Mouse (Mus musculus): ENCODE results near the gene Gm5142.

Gm5142 gene

GRCm38 (mm10) chr14:59178649-59179048 is at the start of gene Gm5142:
TSS of gene Gm5142 (minus strand) at chr14:59178749.
- WGBS, result 90% methylated on average over 3 of the region's 3 CpGs

GRCm38 (mm10) chr14:59226240-59226639 is 47.7 kb upstream of the Gm5142 start:
- 77% methylated on average over 11 of the region's 11 CpGs for WGBS

GRCm38 (mm10) chr14:59219241-59219640 is 40.7 kb upstream of the Gm5142 start:
- 60% methylated on average over 3 of the region's 3 CpGs for WGBS

- WGBS, result 96% methylated on average over 2 of the region's 2 CpGs
These were observed 31.3 kb upstream of the Gm5142 start for GRCm38 (mm10) chr14:59209816-59210215.

GRCm38 (mm10) chr14:59209003-59209402 is 30.5 kb upstream of the Gm5142 start:
- 59% methylated on average over 7 of the region's 7 CpGs for WGBS

GRCm38 (mm10) chr14:59205976-59206583 is 27.5 kb upstream of the Gm5142 start:
- 64% methylated on average over 10 of the region's 10 CpGs for WGBS

- 51% methylated on average over 7 of the region's 7 CpGs for WGBS
These were observed 26.9 kb upstream of the Gm5142 start for GRCm38 (mm10) chr14:59205461-59205860.

GRCm38 (mm10) chr14:59201604-59202215 is 23.2 kb upstream of the Gm5142 start:
- WGBS, result under 1% methylated on average over 21 of the region's 21 CpGs

GRCm38 (mm10) chr14:59200711-59201603 is 22.4 kb upstream of the Gm5142 start, which contains the start of gene Rcbtb1:
TSS of gene Rcbtb1 (plus strand) at chr14:59201209.
- under 1% methylated on average over 92 of the region's 96 CpGs for WGBS

- WGBS, result 80% methylated on average over 2 of the region's 2 CpGs
These were observed 7.6 kb upstream of the Gm5142 start for GRCm38 (mm10) chr14:59186121-59186520.

GRCm38 (mm10) chr14:59182732-59183131 is 4.2 kb upstream of the Gm5142 start:
- 82% methylated on average over 2 of the region's 2 CpGs for WGBS

GRCm38 (mm10) chr14:59157016-59157698 is 21.4 kb downstream of the Gm5142 start:
- WGBS, result 79% methylated on average over 3 of the region's 3 CpGs

- 58% methylated on average over 2 of the region's 2 CpGs for WGBS
These were observed 23.0 kb downstream of the Gm5142 start for GRCm38 (mm10) chr14:59155589-59155988.

- WGBS, result 97% methylated on average over 4 of the region's 4 CpGs
These were observed 35.8 kb downstream of the Gm5142 start, which contains the start of gene 1700129C05Rik for GRCm38 (mm10) chr14:59142793-59143192. TSS of gene 1700129C05Rik (minus strand) at chr14:59142893.

- under 1% methylated on average over 2 of the region's 2 CpGs for WGBS
These were observed 64.3 kb downstream of the Gm5142 start for GRCm38 (mm10) chr14:59114281-59114680.
